Mouse (Mus musculus) retina, embryonic 14.5 days (tissue): ENCODE results near the gene Cdh16.
A peak's percentile ranks its signal among the peaks of the same experiment; 100 is the strongest.

Source experiments
- DNase-seq: peaks from one replicate; pipeline ENCODE4 v3.0.0-alpha.2; 2015; ENCODE audit warnings: low spot score

Gene Cdh16

GRCm38 (mm10) chr8:104570436-104571343 is 53.5 kb downstream of the Cdh16 start:
- peak; percentile 95 for DNase-seq

- DNase-seq: peak; percentile 61
Observed at GRCm38 (mm10) chr8:104569559-104569958, 54.6 kb downstream of the Cdh16 start.

GRCm38 (mm10) chr8:104565457-104565798 is 58.8 kb downstream of the Cdh16 start:
- no peak for DNase-seq

- peak; percentile 95 for DNase-seq
Observed at GRCm38 (mm10) chr8:104564633-104565456, 59.4 kb downstream of the Cdh16 start.

- DNase-seq: no peak
Observed at GRCm38 (mm10) chr8:104560731-104561130, 63.5 kb downstream of the Cdh16 start.

- DNase-seq: no peak
Observed at GRCm38 (mm10) chr8:104557226-104557625, 67.0 kb downstream of the Cdh16 start.

GRCm38 (mm10) chr8:104555191-104555590 is 69.0 kb downstream of the Cdh16 start:
- DNase-seq: no peak
